Mouse (Mus musculus) liver, embryonic 14.5 days (tissue): Measurements from ENCODE around the gene Ecpas. TPM values are rescaled to one million over a fixed set of nuclear protein-coding genes. Genes with fewer than 3 reads are reported as not detected.

Experiments used
- ATAC-seq: fragments of 200-750 bp; cut with Nextera tagmentation; 2 replicates; pipeline ENCODE4 v1.8.0; 2017; ENCODE audit warnings: moderate number of reproducible peaks, mild to moderate bottlenecking, moderate library complexity; ENCODE audit not compliant: insufficient read depth
- DNase-seq, 3 experiments: peaks; one replicate each; pipeline ENCODE4 v3.0.0-alpha.2; 2012 to 2013; ENCODE audit warnings: low read depth in 3 of 3, low spot score in 3 of 3
- H3K27ac ChIP-seq: fragments of 300-500 bp; sonication (generic); 2 replicates; pipeline ENCODE4 v1.5.1; 2014; ENCODE audit warnings: moderate library complexity, mild to moderate bottlenecking, control low read depth, inconsistent platforms
- H3K27me3 ChIP-seq: fragments of 300-500 bp; sonication (generic); 2 replicates; pipeline ENCODE4 v1.6.1; 2014; ENCODE audit warnings: mild to moderate bottlenecking, low read length, moderate library complexity; ENCODE audit not compliant: control insufficient read depth, insufficient read depth
- H3K36me3 ChIP-seq: fragments of 300-500 bp; sonication (generic); replicated peaks from 2 replicates; pipeline ENCODE4 v1.6.1; 2014; ENCODE audit warnings: low read depth; ENCODE audit not compliant: control insufficient read depth, insufficient read depth
- H3K4me1 ChIP-seq, 2 experiments: fragments of 200-500 bp in 1 of 2; fragments of 300-500 bp in 1 of 2; sonication (generic) in 1 of 2; replicated peaks; 2 replicates each; pipeline ENCODE4 v1.6.1; 2012 to 2014; ENCODE audit warnings: antibody characterized with exemption in 1 of 2, inconsistent platforms in 1 of 2, low read length in 1 of 2; ENCODE audit not compliant: control insufficient read depth in 2 of 2, insufficient read depth in 2 of 2
- H3K4me2 ChIP-seq: fragments of 300-500 bp; sonication (generic); 2 replicates; pipeline ENCODE4 v1.6.1; 2014; ENCODE audit warnings: low read depth, mild to moderate bottlenecking, control low read depth, moderate library complexity
- H3K4me3 ChIP-seq, 2 experiments: fragments of 200-500 bp in 1 of 2; fragments of 300-500 bp in 1 of 2; sonication (generic) in 1 of 2; 2 replicates each; pipeline ENCODE4 v1.5.1; 2012 to 2014; ENCODE audit warnings: low read depth in 2 of 2, low read length in 2 of 2, mild to moderate bottlenecking in 2 of 2, control low read depth in 1 of 2, inconsistent platforms in 1 of 2, moderate library complexity in 1 of 2; ENCODE audit not compliant: insufficient read depth in 1 of 2
- H3K9ac ChIP-seq: fragments of 300-500 bp; sonication (generic); replicated peaks from 2 replicates; pipeline ENCODE4 v1.6.1; 2014; ENCODE audit warnings: mild to moderate bottlenecking, control low read depth, moderate library complexity
- H3K9me3 ChIP-seq: fragments of 300-500 bp; sonication (generic); 2 replicates; pipeline ENCODE4 v1.6.1; 2016; ENCODE audit warnings: low read length, mixed read lengths; ENCODE audit not compliant: control insufficient read depth
- CTCF ChIP-seq: IDR thresholded peaks from 2 replicates; pipeline ENCODE4 v1.5.1; 2016; ENCODE audit warnings: antibody characterized with exemption, low read depth, control low read depth
- EP300 ChIP-seq: IDR thresholded peaks from 2 replicates; pipeline ENCODE4 v1.6.1; 2016; ENCODE audit warnings: antibody characterized with exemption, low read depth
- WGBS: fragments of 180-500 bp; shearing (Covaris S2); extraction: QIAGEN DNeasy Blood & Tissue Kit; methylation state at CpG from one replicate; pipeline ENCODE4 v1.1.7; 2014; ENCODE audit not compliant: insufficient replicate concordance; 5-methylcytosine and 5-hydroxymethylcytosine counted together
- polyA plus RNA-seq, 2 experiments: library from polyadenylated mRNA; depleted of rRNA in 1 of 2; stranded (reverse) in 1 of 2; unstranded in 1 of 2; fragments of >200 nt; fragmentation: Nextera tagmentation in 1 of 2; extraction: Ambion mirVana in 1 of 2; gene quantifications; 2 replicates each; pipeline versions ENCODE4 v1.2.1 to v1.2.3; 2012 to 2014

Ecpas gene
- polyA plus RNA-seq (2012; rRNA removed), result 5.5 and 9.7 TPM in 2 replicates
- polyA plus RNA-seq (2014; fragmentation: Nextera tagmentation; extraction: Ambion mirVana), result 16.8 and 20.8 TPM in 2 replicates

GRCm38 (mm10) chr4:58912629-58913335, at the start of gene Ecpas:
Ecpas (minus strand) TSS chr4:58912749.
- H3K4me1 ChIP-seq, result peaks cover 16 to 17% of the 10 kb centered on the region in 2 experiments
- H3K4me3 ChIP-seq, result peak within 1 kb of the TSS; percentile 87 to 94
- peak; percentile 79 for ATAC-seq
- no peaks in the 10 kb centered on the region for H3K36me3 ChIP-seq
- peak within 1 kb of the TSS; percentile 72 for H3K27ac ChIP-seq
- H3K4me2 ChIP-seq, result peak within 1 kb of the TSS; percentile 74
- DNase-seq, result peak in 2 of 3 experiments; percentile 68 to 69
- H3K9ac ChIP-seq, result peak within 1 kb of the TSS; percentile 80
- TF ChIP-seq EP300, result no peak
- TF ChIP-seq CTCF, result no peak
- no peaks in the 10 kb centered on the region for H3K9me3 ChIP-seq
- no peaks in the 10 kb centered on the region for H3K27me3 ChIP-seq
- 3% methylated on average over 43 of the region's 43 CpGs for WGBS

- no peak overlapping the region for H3K9ac ChIP-seq
- H3K4me1 ChIP-seq, result no peaks in the 10 kb centered on the region
- H3K27ac ChIP-seq, result no peak overlapping the region
- WGBS, result 68% methylated on average over 15 of the region's 15 CpGs
- H3K9me3 ChIP-seq, result no peaks in the 10 kb centered on the region
- no peaks in the 10 kb centered on the region for H3K36me3 ChIP-seq
- H3K4me2 ChIP-seq, result no peak overlapping the region
- no peaks in the 10 kb centered on the region for H3K27me3 ChIP-seq
- no peak for ATAC-seq
- no peak for TF ChIP-seq CTCF
- TF ChIP-seq EP300, result no peak
- H3K4me3 ChIP-seq, result no peak overlapping the region
- no peak for DNase-seq
Measured at GRCm38 (mm10) chr4:58961719-58962118, 49.2 kb upstream of the Ecpas start.

GRCm38 (mm10) chr4:58952630-58953029, 40.1 kb upstream of the Ecpas start:
- H3K36me3 ChIP-seq, result no peaks in the 10 kb centered on the region
- no peak overlapping the region for H3K4me2 ChIP-seq
- no peak overlapping the region for H3K27ac ChIP-seq
- H3K4me1 ChIP-seq, result no peaks in the 10 kb centered on the region
- no peak overlapping the region for H3K4me3 ChIP-seq
- TF ChIP-seq CTCF (no peak), EP300 (no peak)
- H3K27me3 ChIP-seq, result no peaks in the 10 kb centered on the region
- no peaks in the 10 kb centered on the region for H3K9me3 ChIP-seq
- ATAC-seq, result no peak
- no peak for DNase-seq
- WGBS, result 83% methylated on average over 11 of the region's 11 CpGs
- H3K9ac ChIP-seq, result no peak overlapping the region

GRCm38 (mm10) chr4:58948391-58948790, 35.8 kb upstream of the Ecpas start:
- no peak overlapping the region for H3K9ac ChIP-seq
- no peak overlapping the region for H3K4me2 ChIP-seq
- peaks cover 23% of the 10 kb centered on the region for H3K27me3 ChIP-seq
- 0 out of 4 replicates have a peak, but pooled peaks cover 0 to 2% of the 10 kb centered on the region in 2 experiments for H3K4me1 ChIP-seq
- DNase-seq (no peak), ATAC-seq (no peak)
- 60% methylated on average over 4 of the region's 4 CpGs for WGBS
- no peaks in the 10 kb centered on the region for H3K9me3 ChIP-seq
- no peaks in the 10 kb centered on the region for H3K36me3 ChIP-seq
- TF ChIP-seq EP300 (no peak), CTCF (no peak)
- H3K27ac ChIP-seq, result no peak overlapping the region
- no peak overlapping the region for H3K4me3 ChIP-seq

- TF ChIP-seq CTCF (no peak), EP300 (no peak)
- Histone ChIP-seq H3K4me3 (no peak overlapping the region), H3K4me1 (0 out of 4 replicates have a peak, but pooled peaks cover 0 to 2% of the 10 kb centered on the region in 2 experiments), H3K9me3 (no peaks in the 10 kb centered on the region), H3K27ac (no peak overlapping the region), H3K27me3 (peaks cover 30% of the 10 kb centered on the region), H3K9ac (no peak overlapping the region), H3K4me2 (no peak overlapping the region), H3K36me3 (no peaks in the 10 kb centered on the region)
- DNase-seq (no peak), ATAC-seq (no peak)
- 51% methylated on average over 5 of the region's 5 CpGs for WGBS
Measured at GRCm38 (mm10) chr4:58944695-58945094, 32.1 kb upstream of the Ecpas start.
